Mouse (Mus musculus) cortical plate, adult 2 months (tissue): ENCODE results near the gene Tcl1b3. TPM values are rescaled to one million over a fixed set of nuclear protein-coding genes. Genes with fewer than 3 reads are reported as not detected.

ENCODE experiments used
- H3K27ac ChIP-seq: fragments of 200-500 bp; 2 replicates; pipeline ENCODE4 v1.5.1; 2012; ENCODE audit warnings: low read length, control low read depth, inconsistent platforms; ENCODE audit not compliant: insufficient read depth
- H3K4me1 ChIP-seq: fragments of 200-500 bp; 2 replicates; pipeline ENCODE4 v1.6.1; 2011; ENCODE audit warnings: low read length; ENCODE audit not compliant: control insufficient read depth, insufficient read depth
- H3K4me3 ChIP-seq: fragments of 200-500 bp; 2 replicates; pipeline ENCODE4 v1.5.1; 2011; ENCODE audit warnings: mild to moderate bottlenecking, low read length, control low read depth; ENCODE audit not compliant: insufficient read depth
- CTCF ChIP-seq: fragments of 200-500 bp; IDR thresholded peaks from 2 replicates; pipeline ENCODE4 v1.5.1; 2011; ENCODE audit warnings: mild to moderate bottlenecking, control low read depth, low read length; ENCODE audit not compliant: insufficient read depth; ENCODE audit errors: extremely low read depth
- POLR2A ChIP-seq: fragments of 200-500 bp; IDR thresholded peaks from 2 replicates; pipeline ENCODE4 v1.6.1; 2011; ENCODE audit warnings: mild to moderate bottlenecking, low read length, control low read depth; ENCODE audit not compliant: insufficient read depth; ENCODE audit errors: extremely low read depth
- polyA plus RNA-seq: library from polyadenylated mRNA; depleted of rRNA; stranded (reverse); fragments of >200 nt; gene quantifications from 2 replicates; pipeline ENCODE4 v1.2.3, GENCODE M21; 2012; rRNA removed

Tcl1b3 gene
- polyA plus RNA-seq, 1 experiment = not detected

GRCm38 (mm10) chr12:105207071-105207470 is 16.2 kb downstream of the Tcl1b3 start:
- Histone ChIP-seq H3K4me1 (no peaks in the 10 kb centered on the region), H3K27ac (no peak overlapping the region), H3K4me3 (no peak overlapping the region)
- TF ChIP-seq CTCF = no peak
- no peak for TF ChIP-seq POLR2A

- Histone ChIP-seq H3K4me1 (no peaks in the 10 kb centered on the region), H3K4me3 (no peak overlapping the region), H3K27ac (no peak overlapping the region)
- TF ChIP-seq CTCF (no peak), POLR2A (no peak)
Observed at GRCm38 (mm10) chr12:105208441-105208840, 17.6 kb downstream of the Tcl1b3 start.

GRCm38 (mm10) chr12:105209231-105209630 is 18.4 kb downstream of the Tcl1b3 start:
- Histone ChIP-seq H3K27ac (no peak overlapping the region), H3K4me3 (no peak overlapping the region), H3K4me1 (no peaks in the 10 kb centered on the region)
- TF ChIP-seq CTCF (no peak), POLR2A (no peak)

- H3K4me3 ChIP-seq = no peak overlapping the region
- H3K4me1 ChIP-seq = no peaks in the 10 kb centered on the region
- no peak overlapping the region for H3K27ac ChIP-seq
- no peak for TF ChIP-seq POLR2A
- TF ChIP-seq CTCF = no peak
Observed at GRCm38 (mm10) chr12:105217101-105217760, 26.4 kb downstream of the Tcl1b3 start.

GRCm38 (mm10) chr12:105222601-105223319 is 31.9 kb downstream of the Tcl1b3 start, which contains the start of gene Tcl1:
Gene Tcl1 (minus strand): TSS chr12:105222793.
- TF ChIP-seq CTCF (no peak), POLR2A (no peak)

GRCm38 (mm10) chr12:105224621-105225320 is 33.9 kb downstream of the Tcl1b3 start:
- Histone ChIP-seq H3K27ac (no peak overlapping the region), H3K4me3 (no peak overlapping the region), H3K4me1 (no peaks in the 10 kb centered on the region)
- no peak for TF ChIP-seq CTCF
- no peak for TF ChIP-seq POLR2A

More at GRCm38 (mm10) chr12:105222601-105223319, 31.9 kb downstream of the Tcl1b3 start, which contains the start of gene Tcl1:
- Histone ChIP-seq H3K4me1 (no peaks in the 10 kb centered on the region), H3K4me3 (no peak within 1 kb of the TSS), H3K27ac (no peak within 1 kb of the TSS)

- TF ChIP-seq CTCF = no peak
- no peak for TF ChIP-seq POLR2A
- Histone ChIP-seq H3K27ac (no peak overlapping the region), H3K4me1 (no peaks in the 10 kb centered on the region), H3K4me3 (no peak overlapping the region)
Observed at GRCm38 (mm10) chr12:105234362-105234761, 43.5 kb downstream of the Tcl1b3 start.

GRCm38 (mm10) chr12:105235091-105235490 is 44.2 kb downstream of the Tcl1b3 start:
- no peak for TF ChIP-seq POLR2A
- no peak for TF ChIP-seq CTCF
- no peak overlapping the region for H3K4me3 ChIP-seq
- H3K4me1 ChIP-seq = no peaks in the 10 kb centered on the region
- no peak overlapping the region for H3K27ac ChIP-seq

- no peak overlapping the region for H3K27ac ChIP-seq
- H3K4me3 ChIP-seq = no peak overlapping the region
- no peak for TF ChIP-seq POLR2A
- no peak for TF ChIP-seq CTCF
- no peaks in the 10 kb centered on the region for H3K4me1 ChIP-seq
Observed at GRCm38 (mm10) chr12:105239060-105239459, 48.2 kb downstream of the Tcl1b3 start.

Other genes starting within 250 kb of the Tcl1b3 start
- gene Syne3, start 181.2 kb upstream of the Tcl1b3 start, polyA plus RNA-seq = 0.68 and 0.90 TPM in 2 replicates
- gene Glrx5, start 158.4 kb upstream of the Tcl1b3 start, polyA plus RNA-seq = 64.3 and 69.7 TPM in 2 replicates
- gene Tcl1b2, start 45.0 kb upstream of the Tcl1b3 start, polyA plus RNA-seq = not detected in 2 replicates
- not detected in 2 replicates for gene Tcl1b1, start 31.4 kb upstream of the Tcl1b3 start, polyA plus RNA-seq
- not detected in 2 replicates for gene Tcl1b5, start 14.7 kb upstream of the Tcl1b3 start, polyA plus RNA-seq
- not detected in 2 replicates for gene Tcl1b4, start 10.9 kb downstream of the Tcl1b3 start, polyA plus RNA-seq
- gene Tcl1, start 31.8 kb downstream of the Tcl1b3 start, polyA plus RNA-seq = not detected in 2 replicates
- 4.7 and 5.9 TPM in 2 replicates for gene Tunar, start 142.8 kb downstream of the Tcl1b3 start, polyA plus RNA-seq